Mouse (Mus musculus) c-Kit-positive CD71-positive TER-119-positive erythroid progenitor cells, embryonic 14.5 days (primary cell): ENCODE measurements around the gene Dao.

ENCODE experiments used
- DNase-seq: peaks from one replicate; pipeline ENCODE4 v3.0.0-alpha.2; 2013; ENCODE audit warnings: low spot score

The Dao gene

GRCm38 (mm10) chr5:114003542-114003941, at the start of gene Dao:
Dao (plus strand) TSS chr5:114003703.
- no peak for DNase-seq

DNA sequence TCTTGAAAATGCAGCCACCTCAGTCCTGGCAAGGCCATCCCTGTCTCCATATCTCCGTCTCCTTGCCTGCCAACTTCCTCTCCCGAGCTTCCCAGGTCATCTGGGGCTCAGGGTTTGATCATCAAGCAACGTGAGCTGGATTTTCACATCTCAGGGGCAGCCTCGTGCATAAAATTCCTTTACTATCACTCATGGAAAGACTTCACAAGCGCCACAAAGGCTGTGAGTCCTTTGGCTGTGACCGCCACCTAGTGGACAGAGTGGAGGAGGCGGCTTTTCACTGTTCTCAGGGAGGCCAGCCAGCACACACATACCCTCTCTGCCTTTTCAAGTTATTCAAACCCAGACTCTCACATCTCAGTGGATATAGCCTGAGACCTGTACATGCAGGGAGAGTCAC, 49.1 kb upstream of the Dao start:
- DNase-seq, result peak; percentile 78

GRCm38 (mm10) chr5:113955281-113955680, 48.2 kb upstream of the Dao start:
- DNase-seq, result no peak

- DNase-seq, result no peak
Observed at GRCm38 (mm10) chr5:113955691-113956090, 47.8 kb upstream of the Dao start.

- DNase-seq, result peak; percentile 90
Observed at GRCm38 (mm10) chr5:113956510-113956909, 47.0 kb upstream of the Dao start.

- no peak for DNase-seq
Observed at GRCm38 (mm10) chr5:113959039-113959438, 44.5 kb upstream of the Dao start.

DNA sequence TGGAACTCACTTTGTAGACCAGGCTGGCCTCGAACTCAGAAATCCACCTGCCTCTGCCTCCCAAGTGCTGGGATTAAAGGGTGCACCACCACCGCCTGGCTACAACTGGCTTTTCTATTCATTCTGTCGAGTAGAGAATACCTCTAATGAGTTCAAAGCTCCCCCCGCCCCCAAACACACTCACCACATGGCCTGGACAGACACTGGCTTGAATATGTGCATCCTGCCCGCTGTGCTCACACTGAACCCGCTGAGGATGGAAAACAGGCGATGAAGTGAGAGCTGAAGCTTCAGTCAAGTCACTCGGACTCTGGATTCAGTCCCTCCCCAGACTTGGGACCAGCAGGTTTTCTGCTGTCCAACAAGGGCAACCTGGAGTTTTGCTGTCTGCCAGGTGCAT, 43.1 kb upstream of the Dao start:
- no peak for DNase-seq

GRCm38 (mm10) chr5:113961776-113962175, 41.7 kb upstream of the Dao start:
- DNase-seq, result no peak

DNA sequence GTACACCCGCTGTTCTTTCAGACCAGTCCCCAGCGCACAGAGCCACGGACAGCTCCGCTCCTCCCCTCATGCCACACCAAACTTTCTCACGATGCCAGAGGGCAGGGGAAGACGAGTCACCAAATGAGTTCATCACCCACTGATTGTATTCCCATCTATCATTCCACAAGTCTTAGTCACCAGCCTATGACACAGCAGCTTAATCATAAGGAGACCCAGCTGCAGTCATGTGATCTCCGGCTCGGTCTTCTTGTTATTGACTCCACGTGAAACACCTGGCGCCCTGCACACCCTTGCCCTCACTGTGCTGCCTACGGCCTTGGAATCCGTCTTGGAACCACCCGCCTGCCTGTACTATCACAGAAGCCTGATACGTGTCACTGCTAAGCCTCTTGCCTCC, 38.5 kb upstream of the Dao start:
- no peak for DNase-seq

- no peak for DNase-seq
Observed at GRCm38 (mm10) chr5:113965659-113966185, 37.8 kb upstream of the Dao start.

- no peak for DNase-seq
Observed at GRCm38 (mm10) chr5:113966452-113967150, 36.9 kb upstream of the Dao start.

GRCm38 (mm10) chr5:113968371-113968770, 35.1 kb upstream of the Dao start:
- no peak for DNase-seq

DNA sequence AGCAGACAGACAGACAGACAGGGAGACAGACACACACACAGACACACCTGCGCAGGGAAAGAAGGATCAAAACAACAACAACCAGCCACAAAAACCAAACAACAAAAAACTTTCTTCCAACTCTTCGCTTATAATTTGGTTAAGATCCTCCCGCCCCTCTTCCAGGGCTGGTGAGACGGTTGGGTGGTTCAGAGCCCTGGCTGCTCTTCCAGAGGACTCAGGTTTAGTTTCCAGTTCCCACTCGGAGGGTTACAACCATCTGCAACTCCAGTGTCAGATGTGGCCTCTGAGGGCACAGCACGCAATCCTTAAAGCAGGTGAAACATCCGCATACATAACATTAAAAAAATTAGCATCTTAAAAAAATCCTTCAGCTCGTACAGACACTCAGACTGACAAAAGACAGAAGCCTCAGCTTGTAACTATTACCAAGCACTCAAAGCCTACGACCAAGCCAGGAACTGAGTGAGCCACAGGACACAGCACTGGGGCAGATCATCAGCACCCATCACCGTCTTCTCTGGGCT, 32.0 kb upstream of the Dao start:
- DNase-seq, result no peak

- peak; percentile 85 for DNase-seq
Observed at GRCm38 (mm10) chr5:113972589-113973515, 30.7 kb upstream of the Dao start.

- DNase-seq, result no peak
Observed at GRCm38 (mm10) chr5:113973790-113974189, 29.7 kb upstream of the Dao start.

DNA sequence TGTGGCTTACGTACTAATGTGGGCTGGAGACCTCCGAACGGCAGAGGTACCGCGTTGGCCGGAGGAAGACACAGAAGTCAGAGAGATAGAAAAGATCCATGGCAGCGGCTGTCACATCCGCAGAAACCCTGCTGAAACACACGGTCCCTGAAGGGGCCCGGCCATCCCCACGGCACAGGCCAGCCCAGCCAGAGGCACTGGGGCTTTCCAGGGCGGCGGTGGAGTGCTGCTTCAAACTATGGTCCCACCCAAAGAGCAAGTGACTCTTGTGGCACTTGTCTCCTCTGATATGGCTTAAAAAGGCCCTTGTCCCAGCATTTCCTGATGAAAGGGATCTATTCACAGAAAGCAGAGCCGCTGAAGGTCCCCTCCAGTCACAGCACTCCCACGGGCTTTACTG, 28.9 kb upstream of the Dao start:
- DNase-seq, result no peak

GRCm38 (mm10) chr5:113975538-113976215, 27.8 kb upstream of the Dao start:
- no peak for DNase-seq

- no peak for DNase-seq
Observed at GRCm38 (mm10) chr5:113976597-113976996, 26.9 kb upstream of the Dao start.

GRCm38 (mm10) chr5:113977309-113977708, 26.2 kb upstream of the Dao start:
- DNase-seq, result peak; percentile 75

DNA sequence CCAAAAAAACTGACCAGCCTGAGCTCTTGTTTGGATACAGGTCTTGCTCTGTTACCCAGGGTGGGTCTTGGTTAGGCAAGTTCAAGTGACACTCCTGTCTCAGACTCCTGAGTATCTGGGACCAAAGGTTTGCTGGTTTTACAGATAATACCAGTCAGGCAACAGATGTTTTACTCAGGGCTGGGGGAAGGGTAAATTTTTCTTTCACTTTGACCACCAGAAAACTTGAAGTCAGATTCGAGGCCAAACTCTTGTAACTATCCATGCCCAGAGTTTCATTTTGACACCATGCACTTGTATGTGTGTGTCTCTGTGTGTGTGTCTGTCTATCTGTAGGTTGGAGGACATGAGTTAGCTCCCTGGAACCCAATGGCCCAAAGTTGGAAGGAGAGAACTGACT, 23.0 kb upstream of the Dao start:
- no peak for DNase-seq

DNA sequence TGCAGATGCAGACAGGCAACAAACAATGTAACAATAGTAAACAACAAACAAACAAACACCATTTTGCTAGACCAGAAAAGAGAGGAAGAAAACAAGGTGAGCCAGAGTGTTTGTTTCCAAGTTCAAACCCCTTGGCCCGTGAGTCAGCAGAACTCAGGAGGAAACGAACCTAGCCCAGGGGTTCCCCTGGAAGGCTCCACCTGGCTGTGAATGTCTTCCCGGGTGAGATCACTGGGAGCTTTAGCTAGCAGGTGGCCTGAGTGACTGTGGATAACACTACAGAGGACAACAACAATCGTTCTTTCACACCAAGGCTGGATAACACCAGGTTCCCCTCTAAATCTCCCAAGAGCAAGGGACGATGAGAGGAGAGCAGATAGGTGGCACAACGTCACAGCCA, 22.3 kb upstream of the Dao start:
- no peak for DNase-seq

DNA sequence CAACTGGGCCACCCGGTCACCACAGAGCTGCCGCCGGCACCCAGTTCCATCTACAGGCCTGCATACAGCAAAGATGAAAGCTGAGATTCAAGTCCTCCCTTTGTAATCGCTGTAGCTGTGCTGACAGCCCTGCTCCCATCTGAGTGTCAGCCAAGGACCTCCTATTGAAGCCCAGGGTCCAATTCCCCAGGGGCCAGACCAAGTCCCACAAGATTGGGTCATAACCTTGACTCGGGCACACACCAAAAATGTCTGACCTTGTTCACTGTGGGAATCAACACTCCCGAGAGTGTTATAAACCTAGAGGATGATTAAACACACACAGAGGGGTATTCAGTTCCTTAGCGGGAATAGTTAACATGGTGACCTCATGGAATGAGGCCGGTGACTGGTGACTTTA, 21.7 kb upstream of the Dao start:
- no peak for DNase-seq
